Mouse (Mus musculus): ENCODE results near the gene Ubxn7.

Gene Ubxn7

GRCm38 (mm10) chr16:32433138-32433537 lies 101.1 kb downstream of the Ubxn7 start:
- no peak for DNase-seq (ENCODE audit: low spot score)

- peak; percentile 85 for DNase-seq (ENCODE audit: low spot score)
Measured at GRCm38 (mm10) chr16:32434066-32434465, 102.0 kb downstream of the Ubxn7 start.

GRCm38 (mm10) chr16:32434691-32435090 lies 102.6 kb downstream of the Ubxn7 start:
- no peak for DNase-seq (ENCODE audit: low spot score)

GRCm38 (mm10) chr16:32436657-32437056 lies 104.6 kb downstream of the Ubxn7 start:
- DNase-seq (ENCODE audit: low spot score): no peak

GRCm38 (mm10) chr16:32437266-32437665 lies 105.2 kb downstream of the Ubxn7 start:
- no peak for DNase-seq (ENCODE audit: low spot score)

- DNase-seq (ENCODE audit: low spot score): no peak
Measured at GRCm38 (mm10) chr16:32441432-32441831, 109.4 kb downstream of the Ubxn7 start.

Measured in T-cell, adult 2 months (primary cell).